Mouse (Mus musculus) kidney, adult 2 months (tissue): ENCODE data around the gene Gsta3. TPM values are rescaled to one million over a fixed set of nuclear protein-coding genes. Genes with fewer than 3 reads are reported as not detected.
A peak's percentile ranks its signal among the peaks of the same experiment; 100 is the strongest.

Experiments
- DNase-seq: peaks from one replicate; pipeline ENCODE4 v3.0.0; 2021
- H3K27ac ChIP-seq: fragments of 200-500 bp; 2 replicates; pipeline ENCODE4 v1.5.1; 2012; ENCODE audit warnings: low read depth, low read length, control low read depth, inconsistent platforms; ENCODE audit not compliant: insufficient read depth
- H3K27me3 ChIP-seq: fragments of 200-500 bp; replicated peaks from 2 replicates; pipeline ENCODE4 v1.6.1; 2012; ENCODE audit warnings: mild to moderate bottlenecking, moderate library complexity, low read length, inconsistent platforms; ENCODE audit not compliant: control insufficient read depth, insufficient read depth
- H3K36me3 ChIP-seq: fragments of 200-500 bp; 2 replicates; pipeline ENCODE4 v1.6.1; 2012; ENCODE audit warnings: mild to moderate bottlenecking, moderate library complexity, low read length, inconsistent platforms; ENCODE audit not compliant: control insufficient read depth, insufficient read depth
- H3K4me1 ChIP-seq: fragments of 200-500 bp; 2 replicates; pipeline ENCODE4 v1.6.1; 2011; ENCODE audit warnings: low read length; ENCODE audit not compliant: control insufficient read depth, insufficient read depth
- H3K4me3 ChIP-seq: fragments of 200-500 bp; 2 replicates; pipeline ENCODE4 v1.5.1; 2011; ENCODE audit warnings: mild to moderate bottlenecking, low read depth, low read length, control low read depth; ENCODE audit not compliant: insufficient read depth
- CTCF ChIP-seq: fragments of 200-500 bp; conservative IDR thresholded peaks from 2 replicates; pipeline ENCODE4 v1.5.1; 2011; ENCODE audit warnings: low read depth, mild to moderate bottlenecking, control low read depth, low read length, moderate library complexity, mixed read lengths; ENCODE audit not compliant: insufficient read depth, insufficient read length
- POLR2A ChIP-seq: fragments of 200-500 bp; IDR thresholded peaks from one replicate; pipeline ENCODE4 v1.6.1; 2011; ENCODE audit warnings: low read depth, low read length, control low read depth
- WGBS: fragments of 180-500 bp; shearing (Covaris S2); methylation state at CpG from one replicate; pipeline ENCODE4 v1.1.7; 2018; 5-methylcytosine and 5-hydroxymethylcytosine counted together
- polyA plus RNA-seq: library from polyadenylated mRNA; depleted of rRNA; stranded (reverse); fragments of >200 nt; gene quantifications from 2 replicates; pipeline ENCODE4 v1.2.3, GENCODE M21; 2012

The Gsta3 gene
- polyA plus RNA-seq, 1 experiment: 109 TPM

DNA sequence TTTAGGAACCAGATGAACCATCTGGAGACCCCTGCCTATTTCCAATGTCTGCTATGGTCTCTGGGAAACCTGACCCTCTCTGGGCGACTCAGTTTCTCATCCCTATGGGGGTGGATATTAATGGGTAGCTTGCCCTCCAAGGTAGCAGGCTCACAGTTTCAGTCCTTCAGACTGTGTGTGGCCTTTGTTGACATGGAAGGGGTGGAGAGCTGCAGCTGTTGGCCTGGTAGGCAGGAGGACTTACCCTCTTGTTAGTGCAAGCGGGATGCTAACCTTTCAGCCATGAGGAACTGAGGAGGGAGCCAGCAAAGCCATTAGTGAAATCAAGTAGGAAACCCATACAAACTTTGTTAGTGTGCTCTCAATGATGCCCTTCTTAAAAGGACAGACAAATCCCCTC is 10.0 kb upstream of the Gsta3 start:
- WGBS: 93% methylated on average over 2 of the region's 2 CpGs
- H3K27ac ChIP-seq: no peak overlapping the region
- no peak for TF ChIP-seq POLR2A
- no peak for TF ChIP-seq CTCF
- H3K36me3 ChIP-seq: no peaks in the 10 kb centered on the region
- no peak overlapping the region for H3K4me3 ChIP-seq
- peaks cover 20% of the 10 kb centered on the region for H3K4me1 ChIP-seq
- no peaks in the 10 kb centered on the region for H3K27me3 ChIP-seq
- no peak for DNase-seq

GRCm38 (mm10) chr1:21231744-21232464 is 8.5 kb upstream of the Gsta3 start:
- TF ChIP-seq CTCF (no peak), POLR2A (no peak)
- H3K27ac ChIP-seq: peak overlapping the region; percentile 91
- no peaks in the 10 kb centered on the region for H3K36me3 ChIP-seq
- no peak overlapping the region for H3K4me3 ChIP-seq
- H3K4me1 ChIP-seq: peaks cover 20% of the 10 kb centered on the region
- no peaks in the 10 kb centered on the region for H3K27me3 ChIP-seq
- 51% methylated on average over 5 of the region's 5 CpGs for WGBS
- peak; percentile 77 for DNase-seq

- Histone ChIP-seq H3K36me3 (no peaks in the 10 kb centered on the region), H3K27ac (peak overlapping the region; percentile 91), H3K4me1 (peaks cover 20% of the 10 kb centered on the region), H3K4me3 (no peak overlapping the region), H3K27me3 (no peaks in the 10 kb centered on the region)
- DNase-seq: peak; percentile 23
- no peak for TF ChIP-seq POLR2A
- no peak for TF ChIP-seq CTCF
- 79% methylated on average over 1 of the region's 1 CpGs for WGBS
Observed at GRCm38 (mm10) chr1:21232516-21232915, 7.9 kb upstream of the Gsta3 start.

GRCm38 (mm10) chr1:21235359-21235758 is 5.0 kb upstream of the Gsta3 start:
- H3K27ac ChIP-seq: no peak overlapping the region

DNA sequence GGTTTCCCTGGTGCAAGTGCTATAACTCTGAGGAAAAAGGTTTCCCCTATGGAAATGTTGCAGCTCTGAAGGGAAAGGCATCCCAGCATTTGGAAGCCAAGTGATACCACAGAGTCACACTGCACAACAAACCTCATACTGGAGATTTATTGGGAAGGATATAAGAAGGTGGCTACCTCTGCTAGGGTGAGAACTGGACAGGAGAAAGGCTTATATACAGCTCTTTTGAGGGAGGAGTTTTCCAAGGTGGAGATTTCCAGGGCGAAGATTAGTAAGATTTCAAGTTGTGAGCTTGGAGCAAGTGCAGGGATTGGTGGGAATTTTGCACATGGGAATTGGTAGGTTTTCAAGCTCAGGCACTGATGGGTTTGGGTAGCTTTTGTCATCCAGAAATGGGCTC is 707 bp downstream of the Gsta3 start:
- Histone ChIP-seq H3K4me1 (peaks cover 18% of the 10 kb centered on the region), H3K4me3 (peak overlapping the region; percentile 15; the same call in 1 of the 2 replicates), H3K27ac (peak overlapping the region; percentile 28; the same call in 1 of the 2 replicates), H3K27me3 (no peaks in the 10 kb centered on the region), H3K36me3 (no peaks in the 10 kb centered on the region)
- WGBS: 70% methylated on average over 1 of the region's 1 CpGs
- DNase-seq: no peak
- TF ChIP-seq POLR2A: no peak
- TF ChIP-seq CTCF: no peak

More at GRCm38 (mm10) chr1:21235359-21235758, 5.0 kb upstream of the Gsta3 start:
- Histone ChIP-seq H3K27me3 (no peaks in the 10 kb centered on the region), H3K4me3 (no peak overlapping the region), H3K36me3 (no peaks in the 10 kb centered on the region), H3K4me1 (peaks cover 28% of the 10 kb centered on the region)
- DNase-seq: no peak
- 74% methylated on average over 6 of the region's 6 CpGs for WGBS
- TF ChIP-seq POLR2A (no peak), CTCF (no peak)

DNA sequence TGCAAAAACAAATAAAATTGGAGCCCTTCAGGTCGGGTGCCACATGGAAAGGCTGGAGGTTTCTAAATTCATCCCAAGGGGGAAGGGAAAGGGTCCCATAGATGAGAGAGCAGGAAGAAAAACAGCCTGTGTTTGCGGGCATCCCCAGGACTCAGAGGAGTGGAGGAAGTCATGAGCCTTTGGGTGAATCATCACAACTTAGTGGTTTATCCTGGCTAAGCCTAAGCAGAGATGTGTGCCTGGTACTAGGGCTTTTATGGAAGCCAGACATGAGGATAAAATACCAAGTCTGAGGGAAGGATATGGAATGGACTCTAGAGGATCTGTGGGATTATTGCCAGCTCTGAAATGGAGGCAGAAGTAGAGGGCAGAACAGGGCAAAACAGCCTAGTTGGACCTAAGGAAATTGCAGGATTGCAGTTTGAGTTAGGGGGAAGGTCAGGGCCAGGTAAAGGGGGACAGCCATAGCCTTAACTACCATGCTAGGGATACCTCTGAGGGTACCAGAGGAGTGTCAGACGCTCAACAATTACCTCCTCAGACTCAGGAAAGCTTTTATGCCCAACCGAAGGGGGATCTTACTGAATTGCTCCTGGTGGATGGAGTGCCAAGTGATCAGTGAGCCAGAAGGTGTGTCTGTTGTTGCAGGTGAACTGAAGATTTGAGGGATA is 4.0 kb downstream of the Gsta3 start:
- H3K4me3 ChIP-seq: no peak overlapping the region
- no peaks in the 10 kb centered on the region for H3K27me3 ChIP-seq
- no peak for DNase-seq
- no peak overlapping the region for H3K27ac ChIP-seq
- TF ChIP-seq POLR2A (no peak), CTCF (no peak)
- WGBS: 72% methylated on average over 4 of the region's 4 CpGs
- peaks cover 14% of the 10 kb centered on the region for H3K4me1 ChIP-seq
- H3K36me3 ChIP-seq: no peaks in the 10 kb centered on the region

- Histone ChIP-seq H3K4me3 (no peak overlapping the region), H3K27ac (no peak overlapping the region), H3K4me1 (peaks cover 3% of the 10 kb centered on the region; the same call in 1 of the 2 replicates), H3K36me3 (no peaks in the 10 kb centered on the region), H3K27me3 (no peaks in the 10 kb centered on the region)
- 83% methylated on average over 3 of the region's 3 CpGs for WGBS
- no peak for TF ChIP-seq CTCF
- no peak for TF ChIP-seq POLR2A
- DNase-seq: no peak
Observed at GRCm38 (mm10) chr1:21246136-21246535, 5.7 kb downstream of the Gsta3 start.
